Mouse (Mus musculus) embryonic facial prominence, embryonic 15.5 days (tissue): ENCODE measurements around the gene Coro7. TPM values are rescaled to one million over a fixed set of nuclear protein-coding genes. Genes with fewer than 3 reads are reported as not detected.

Experiments
- polyA plus RNA-seq: library from polyadenylated mRNA; unstranded; fragments of >200 nt; fragmentation: Nextera tagmentation; extraction: Ambion mirVana; gene quantifications from 2 replicates; pipeline ENCODE4 v1.2.1, GENCODE M21; 2015

Coro7 gene
- polyA plus RNA-seq, 1 experiment from 2014 or later: 21.4 TPM

Other genes with a start within 250 kb of the Coro7 start
- gene Srl, start 138.0 kb downstream of the Coro7 start, polyA plus RNA-seq: 42.1 and 52.8 TPM in 2 replicates
- 23.6 and 24.5 TPM in 2 replicates for gene Tfap4, start 119.9 kb downstream of the Coro7 start, polyA plus RNA-seq
- 33.2 and 33.4 TPM in 2 replicates for gene Glis2, start 85.1 kb downstream of the Coro7 start, polyA plus RNA-seq
- 83.4 and 107 TPM in 2 replicates for gene Pam16, start 54.8 kb downstream of the Coro7 start, polyA plus RNA-seq
- 33.7 and 36.8 TPM in 2 replicates for gene Vasn, start 39.8 kb downstream of the Coro7 start, polyA plus RNA-seq
- gene Dnaja3, start 39.8 kb downstream of the Coro7 start, polyA plus RNA-seq: 61.2 and 62.6 TPM in 2 replicates
- gene Nmral1, start 39.6 kb upstream of the Coro7 start, polyA plus RNA-seq: 51.3 and 52.5 TPM in 2 replicates
- 100 and 101 TPM in 2 replicates for gene Hmox2, start 46.6 kb upstream of the Coro7 start, polyA plus RNA-seq
- gene Cdip1, start 110.5 kb upstream of the Coro7 start, polyA plus RNA-seq: 90.6 and 96.6 TPM in 2 replicates
- 0.32 and 0.63 TPM in 2 replicates for gene 4930562C15Rik, start 155.6 kb upstream of the Coro7 start, polyA plus RNA-seq
- gene Ubald1, start 200.5 kb upstream of the Coro7 start, polyA plus RNA-seq: 43.8 and 51.3 TPM in 2 replicates
- 84.1 and 87.0 TPM in 2 replicates for gene Mgrn1, start 206.5 kb upstream of the Coro7 start, polyA plus RNA-seq